Mouse (Mus musculus) cerebellum, postnatal 36 days (tissue): ENCODE results near the gene Tmem88b.
"Not testable (repeated sequence)": the region's sequence is repeated elsewhere in the genome, so short reads cannot be mapped to it uniquely, and the experiment has no call there.

Experiments used
- DNase-seq, 2 experiments: peaks; one replicate each; pipeline ENCODE4 v3.0.0; 2021 to 2022; ENCODE audit warnings: mixed read lengths in 2 of 2

The Tmem88b gene

DNA sequence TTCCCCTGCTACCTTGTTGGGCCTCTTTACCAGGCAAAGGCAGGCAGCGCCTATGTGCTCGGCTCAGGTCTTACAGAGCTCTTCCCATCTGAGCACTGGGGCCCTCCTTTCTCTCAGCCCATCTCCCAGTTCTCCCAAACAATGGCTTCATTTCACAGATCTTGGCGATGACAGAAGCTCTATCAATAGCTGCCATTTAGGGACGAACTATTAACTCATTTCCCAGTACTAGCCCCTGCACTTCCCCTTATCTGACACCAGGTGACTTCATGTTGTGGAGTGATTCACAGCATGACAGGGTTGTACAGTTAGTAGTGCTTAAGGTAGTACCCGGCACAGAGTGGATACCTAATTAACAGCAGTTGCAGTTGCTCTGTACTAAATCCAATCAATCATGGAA is at the start of gene Tmem88b:
Tmem88b (minus strand) TSS at position 56 of the 400 bp plus-strand sequence.
- DNase-seq: no peak

DNA sequence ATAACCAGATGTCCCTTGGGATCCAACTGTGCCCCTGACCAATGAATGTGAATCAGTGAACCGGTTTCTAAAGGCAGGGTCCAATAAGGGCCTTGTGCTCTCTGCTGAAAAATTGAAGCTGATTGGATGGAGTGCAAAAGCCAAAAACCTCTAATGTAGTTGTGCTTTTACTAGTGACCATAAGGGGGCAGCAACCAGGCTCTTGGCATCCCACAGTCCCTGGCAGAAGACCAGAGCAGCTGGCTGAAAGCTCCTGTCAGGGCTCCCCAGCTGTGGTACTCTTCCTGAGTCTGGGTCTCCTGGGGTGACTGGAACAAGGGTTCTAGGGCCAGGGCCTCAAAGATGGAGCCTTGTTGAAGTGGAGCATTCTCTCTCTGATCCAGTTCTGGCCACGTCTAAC is 48.2 kb upstream of the Tmem88b start:
- DNase-seq: peak; percentile 64 to 66

DNA sequence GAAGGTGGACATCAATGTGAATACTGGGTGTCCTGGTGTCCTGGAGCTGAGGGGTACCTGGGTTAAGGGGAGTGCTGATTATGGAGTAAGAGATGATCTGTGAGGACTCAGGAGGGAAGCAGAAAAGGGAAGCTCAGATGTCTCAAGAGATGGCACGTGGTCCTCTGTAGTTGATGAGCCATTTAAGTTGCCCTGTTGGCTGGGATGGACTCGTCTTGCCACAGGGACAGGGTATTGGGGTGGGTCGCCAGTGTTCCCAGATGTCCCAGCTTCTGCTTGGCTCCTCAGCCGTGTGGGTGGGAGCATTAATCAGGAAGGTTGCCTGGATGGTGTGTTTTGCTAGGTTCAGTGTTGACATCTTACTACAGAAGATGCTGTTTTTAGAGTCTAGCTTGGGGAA is 47.6 kb upstream of the Tmem88b start:
- DNase-seq: no peak

DNA sequence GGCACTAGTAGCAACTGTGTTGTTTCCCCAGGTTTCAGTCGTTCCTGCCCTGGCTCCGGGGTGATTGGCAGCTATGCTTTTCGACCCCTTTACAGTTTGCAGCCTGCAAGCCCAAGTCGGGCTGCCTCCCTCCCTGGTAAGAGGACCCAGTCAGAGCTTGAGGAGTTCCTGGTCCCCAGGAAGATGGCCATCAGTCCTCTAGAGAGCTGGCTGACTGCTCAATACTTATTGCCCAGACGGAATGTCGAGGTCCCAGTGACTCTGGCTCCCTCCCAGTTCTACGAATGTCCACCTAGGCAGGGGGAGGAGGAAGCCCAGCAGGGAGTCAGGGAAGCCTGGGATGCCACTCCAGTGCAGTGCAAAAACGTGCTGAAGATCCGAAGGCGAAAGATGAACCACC is 46.6 kb upstream of the Tmem88b start:
- DNase-seq: no peak

GRCm38 (mm10) chr4:155831831-155832230 is 46.2 kb upstream of the Tmem88b start:
- DNase-seq: no peak

DNA sequence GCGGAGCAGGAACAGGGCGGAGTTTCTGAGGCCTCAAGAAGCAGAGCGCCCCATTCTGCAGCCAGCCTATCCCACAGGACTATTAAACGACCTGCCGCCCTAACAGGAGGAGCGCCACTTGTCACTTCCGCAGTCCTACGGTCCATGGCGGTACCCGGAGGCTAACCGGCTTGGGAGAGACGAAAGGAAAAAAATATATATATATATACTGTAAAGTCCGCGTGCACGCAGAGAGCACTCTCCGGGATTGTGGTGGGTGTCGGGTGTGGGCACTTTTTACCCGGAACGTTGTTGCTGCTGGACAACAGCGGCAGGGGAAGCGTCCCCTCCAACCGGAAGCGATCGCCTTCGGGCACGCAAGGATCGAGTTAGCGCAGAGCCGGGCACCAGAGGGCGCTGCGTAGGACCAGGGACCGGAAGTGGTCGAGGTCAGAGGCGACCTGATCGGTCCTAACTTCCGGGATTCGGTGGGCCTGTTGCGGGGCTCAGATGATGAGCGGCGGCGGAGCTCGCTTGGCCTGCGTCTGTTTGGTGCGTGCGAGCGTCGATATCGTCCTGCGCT is 45.6 kb upstream of the Tmem88b start, which contains the start of gene Aurkaip1:
Aurkaip1 (plus strand) TSS at position 68 of the 562 bp plus-strand sequence.
- DNase-seq: peak; percentile 95 to 96

GRCm38 (mm10) chr4:155830596-155830995 is 44.9 kb upstream of the Tmem88b start:
- no peak for DNase-seq

GRCm38 (mm10) chr4:155829866-155830265 is 44.2 kb upstream of the Tmem88b start:
- no peak for DNase-seq

- DNase-seq: no peak
Measured at GRCm38 (mm10) chr4:155823443-155823842, 37.8 kb upstream of the Tmem88b start.

- no peak for DNase-seq
Measured at GRCm38 (mm10) chr4:155821025-155821424, 35.4 kb upstream of the Tmem88b start.

DNA sequence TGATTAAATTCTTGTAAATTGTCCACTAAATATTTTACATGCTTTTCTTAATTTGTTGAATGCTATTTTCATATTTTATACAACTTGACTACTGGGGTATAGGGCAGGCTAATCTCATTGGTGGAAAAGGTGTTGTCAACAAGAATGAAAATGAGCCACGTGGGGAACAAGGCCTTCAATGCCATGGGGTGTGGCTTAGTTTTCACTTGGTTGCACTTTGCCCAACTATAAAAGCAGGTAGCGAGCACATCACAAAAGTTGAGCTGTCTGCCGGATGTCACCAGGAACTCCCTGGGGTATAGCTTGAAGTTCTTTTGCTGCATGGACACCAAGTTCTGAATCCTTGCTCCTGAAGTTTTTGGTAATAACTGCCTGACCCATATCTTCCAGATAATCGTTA is 31.9 kb upstream of the Tmem88b start:
- no peak for DNase-seq

GRCm38 (mm10) chr4:155812665-155813181 is 27.0 kb upstream of the Tmem88b start:
- no peak for DNase-seq

DNA sequence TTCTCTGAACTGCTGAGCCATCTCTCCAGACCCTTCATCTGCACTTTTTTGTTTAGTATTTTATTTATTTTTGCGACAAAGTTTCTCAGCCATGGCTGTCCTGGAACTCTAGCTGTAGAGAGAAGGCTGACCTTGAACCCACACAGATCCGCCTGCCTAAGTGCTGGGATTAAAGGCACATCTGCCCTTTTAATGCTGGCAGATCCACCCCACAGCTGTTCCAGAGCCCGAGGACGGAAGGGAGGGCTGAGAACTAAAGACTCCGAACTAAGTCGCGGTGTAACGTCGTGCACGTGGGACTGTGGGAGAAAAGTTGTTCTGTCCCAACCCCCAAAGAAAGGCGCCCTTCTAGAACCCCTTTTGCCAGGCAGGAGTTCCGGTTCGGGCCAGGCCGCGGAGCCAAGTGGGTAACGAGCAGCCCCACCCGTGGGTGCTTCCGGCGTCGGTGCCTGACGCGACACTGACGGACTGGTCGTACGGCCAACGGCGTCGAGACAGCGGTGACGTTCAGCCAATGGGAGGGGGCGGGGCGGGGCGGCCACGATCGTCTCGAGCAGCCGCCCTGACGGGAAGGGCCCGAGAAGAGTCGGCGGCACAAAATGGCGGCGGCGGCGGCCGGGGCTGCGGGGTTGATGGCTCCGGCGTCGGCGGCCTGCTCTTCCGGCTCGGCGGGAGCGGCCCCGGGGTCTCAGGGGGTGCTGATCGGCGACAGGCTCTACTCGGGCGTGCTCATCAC is 26.4 kb upstream of the Tmem88b start, which contains the start of gene Ccnl2:
Ccnl2 (plus strand) TSS at position 561 of the 736 bp plus-strand sequence.
- peak; percentile 87 to 93 for DNase-seq

DNA sequence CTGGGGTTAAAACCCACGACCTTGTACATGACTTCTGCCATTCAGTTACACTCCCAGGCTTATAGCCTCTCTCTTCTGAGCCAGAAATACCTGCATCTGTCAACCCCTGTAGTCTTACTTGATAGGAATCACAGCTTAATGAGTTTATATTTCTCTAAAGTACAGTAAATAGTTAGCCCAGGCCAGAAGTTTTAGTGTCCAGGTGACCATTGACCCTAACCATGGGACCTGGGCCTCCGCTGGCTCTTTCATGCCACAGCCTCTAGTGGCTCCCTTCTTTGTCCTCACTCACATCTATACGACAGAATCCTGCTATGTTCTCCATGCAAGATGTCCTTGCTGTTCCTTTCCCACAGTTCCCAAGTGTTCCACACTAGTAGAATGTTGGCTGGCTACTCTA is 22.2 kb upstream of the Tmem88b start:
- DNase-seq: no peak

GRCm38 (mm10) chr4:155803340-155804041 is 17.8 kb upstream of the Tmem88b start:
- DNase-seq: peak; percentile 96 to 99

- no peak for DNase-seq
Measured at GRCm38 (mm10) chr4:155802741-155803339, 17.2 kb upstream of the Tmem88b start, which contains the start of gene Mrpl20. Gene Mrpl20, plus strand, starts transcription at chr4:155802878.

DNA sequence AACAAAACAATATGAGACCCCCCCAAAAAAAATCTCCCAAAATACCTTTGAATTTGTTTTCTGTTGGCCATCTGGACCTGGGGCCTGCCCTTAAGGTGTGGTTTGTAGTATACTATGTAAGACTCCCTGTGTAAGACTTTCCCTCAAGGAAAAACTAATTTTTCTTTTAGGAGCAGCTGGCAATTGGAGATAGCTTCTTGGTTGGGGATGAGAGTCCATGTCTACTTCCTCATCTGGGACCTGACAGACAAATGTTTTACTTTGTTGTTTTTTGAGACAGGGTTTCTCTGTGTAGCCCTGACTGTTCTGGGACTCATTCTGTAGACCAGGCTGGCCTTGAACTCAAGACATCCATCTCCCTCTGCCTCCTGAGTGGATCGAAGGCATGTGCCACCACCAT is 16.4 kb upstream of the Tmem88b start:
- no peak for DNase-seq

GRCm38 (mm10) chr4:155793730-155794129 is 8.1 kb upstream of the Tmem88b start:
- no peak for DNase-seq

GRCm38 (mm10) chr4:155791240-155791933 is 5.7 kb upstream of the Tmem88b start:
- no peak for DNase-seq

DNA sequence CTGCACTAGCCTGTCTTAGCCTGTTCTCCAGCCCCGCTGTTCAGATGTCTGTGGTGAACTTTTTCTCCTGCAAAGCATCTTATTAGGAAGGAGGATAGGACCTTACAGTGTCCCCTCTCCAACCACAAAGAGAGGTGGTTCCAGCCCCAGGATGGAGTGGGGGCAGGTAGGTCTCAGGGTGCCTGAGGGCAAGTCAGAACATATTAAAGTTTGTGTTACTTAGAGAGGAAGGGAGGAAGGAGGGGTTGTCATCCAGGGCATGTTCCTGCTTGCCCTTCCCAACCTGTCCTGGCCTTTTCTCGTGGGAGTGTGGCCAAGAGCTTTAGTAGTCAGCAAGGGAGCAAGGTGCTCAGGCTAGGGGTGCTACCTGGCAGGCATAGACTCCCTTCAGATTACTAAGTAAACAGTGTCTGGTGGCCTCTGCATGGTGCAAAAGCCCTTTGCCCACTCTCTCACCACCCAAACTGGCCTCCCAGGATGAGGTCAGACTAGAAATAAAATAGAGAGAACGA is 5.0 kb upstream of the Tmem88b start:
- DNase-seq: no peak

DNA sequence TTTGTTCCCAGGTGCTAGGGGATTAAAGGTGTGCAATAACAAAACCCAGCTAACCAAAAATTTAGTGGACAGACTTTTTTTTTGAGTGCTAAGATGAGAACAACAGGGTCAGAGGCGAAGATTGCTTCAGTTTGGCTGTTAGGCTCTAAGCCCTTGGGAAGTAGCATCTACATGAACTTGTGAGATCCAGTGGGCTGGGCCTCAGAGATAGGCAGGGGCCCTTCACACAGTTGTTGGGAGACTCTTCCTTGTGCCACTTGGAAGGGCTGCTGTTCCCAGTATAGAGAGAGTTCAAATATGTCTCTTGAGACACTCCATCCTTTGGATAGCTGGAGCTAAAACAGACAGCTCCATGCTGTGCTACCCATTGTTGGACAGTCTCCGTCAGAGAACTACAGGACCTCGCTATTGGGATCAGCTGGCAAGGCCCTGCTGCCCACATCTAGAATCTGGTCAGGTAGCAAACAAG is 4.4 kb upstream of the Tmem88b start, which contains the start of gene Ankrd65:
Ankrd65 (plus strand) TSS at position 419 of the 469 bp plus-strand sequence.
- no peak for DNase-seq

GRCm38 (mm10) chr4:155788833-155789232 is 3.2 kb upstream of the Tmem88b start:
- DNase-seq: not testable (repeated sequence)
